Mouse (Mus musculus) midbrain, embryonic 12.5 days (tissue): ENCODE measurements around the gene Ndufs5. TPM values are rescaled to one million over a fixed set of nuclear protein-coding genes. Genes with fewer than 3 reads are reported as not detected.
A peak's percentile ranks its signal among the peaks of the same experiment; 100 is the strongest.

Experiments
- ATAC-seq: fragments of 200-750 bp; cut with Nextera tagmentation; 2 replicates; pipeline ENCODE4 v1.8.0; 2017; ENCODE audit warnings: low read depth, moderate TSS enrichment, moderate library complexity; ENCODE audit not compliant: low FRiP score
- H3K27ac ChIP-seq: fragments of 300-500 bp; sonication (generic); replicated peaks from 2 replicates; pipeline ENCODE4 v1.5.1; 2016; ENCODE audit warnings: mild to moderate bottlenecking
- H3K27me3 ChIP-seq: fragments of 300-500 bp; sonication (generic); 2 replicates; pipeline ENCODE4 v1.6.1; 2016; ENCODE audit warnings: mild to moderate bottlenecking
- H3K36me3 ChIP-seq: fragments of 300-500 bp; sonication (generic); 2 replicates; pipeline ENCODE4 v1.6.1; 2016
- H3K4me1 ChIP-seq: fragments of 300-500 bp; sonication (generic); 2 replicates; pipeline ENCODE4 v1.6.1; 2016
- H3K4me2 ChIP-seq: fragments of 300-500 bp; sonication (generic); replicated peaks from 2 replicates; pipeline ENCODE4 v1.6.1; 2016; ENCODE audit warnings: mild to moderate bottlenecking, moderate library complexity
- H3K4me3 ChIP-seq: fragments of 300-500 bp; sonication (generic); 2 replicates; pipeline ENCODE4 v1.5.1; 2016; ENCODE audit warnings: mild to moderate bottlenecking
- H3K9ac ChIP-seq: fragments of 300-500 bp; sonication (generic); replicated peaks from 2 replicates; pipeline ENCODE4 v1.6.1; 2016; ENCODE audit warnings: mild to moderate bottlenecking, moderate library complexity
- H3K9me3 ChIP-seq: fragments of 300-500 bp; sonication (generic); 2 replicates; pipeline ENCODE4 v1.6.1; 2016; ENCODE audit warnings: mild to moderate bottlenecking
- WGBS: fragments of 180-500 bp; shearing (Covaris S2); methylation state at CpG from one replicate; pipeline ENCODE4 v1.1.7; 2016; 5-methylcytosine and 5-hydroxymethylcytosine counted together
- polyA plus RNA-seq: library from polyadenylated mRNA; unstranded; fragments of >200 nt; fragmentation: Nextera tagmentation; extraction: Ambion mirVana; gene quantifications from 2 replicates; pipeline ENCODE4 v1.2.1, GENCODE M21; 2016

The Ndufs5 gene
- polyA plus RNA-seq, 1 experiment from 2014 or later, result 329 TPM

- no peak for ATAC-seq
- Histone ChIP-seq H3K4me2 (no peak overlapping the region), H3K36me3 (peaks cover 41% of the 10 kb centered on the region), H3K9me3 (no peaks in the 10 kb centered on the region), H3K27ac (no peak overlapping the region), H3K4me1 (no peaks in the 10 kb centered on the region), H3K27me3 (no peaks in the 10 kb centered on the region), H3K4me3 (no peak overlapping the region), H3K9ac (no peak overlapping the region)
- 88% methylated on average over 2 of the region's 2 CpGs for WGBS
Observed at GRCm38 (mm10) chr4:123732921-123733320, 14.9 kb upstream of the Ndufs5 start.

GRCm38 (mm10) chr4:123732163-123732910 is 14.3 kb upstream of the Ndufs5 start:
- Histone ChIP-seq H3K27ac (no peak overlapping the region), H3K4me1 (no peaks in the 10 kb centered on the region), H3K36me3 (peaks cover 37% of the 10 kb centered on the region), H3K9ac (no peak overlapping the region), H3K4me2 (no peak overlapping the region), H3K27me3 (no peaks in the 10 kb centered on the region), H3K9me3 (no peaks in the 10 kb centered on the region), H3K4me3 (no peak overlapping the region)
- ATAC-seq, result no peak
- 91% methylated on average over 4 of the region's 4 CpGs for WGBS

DNA sequence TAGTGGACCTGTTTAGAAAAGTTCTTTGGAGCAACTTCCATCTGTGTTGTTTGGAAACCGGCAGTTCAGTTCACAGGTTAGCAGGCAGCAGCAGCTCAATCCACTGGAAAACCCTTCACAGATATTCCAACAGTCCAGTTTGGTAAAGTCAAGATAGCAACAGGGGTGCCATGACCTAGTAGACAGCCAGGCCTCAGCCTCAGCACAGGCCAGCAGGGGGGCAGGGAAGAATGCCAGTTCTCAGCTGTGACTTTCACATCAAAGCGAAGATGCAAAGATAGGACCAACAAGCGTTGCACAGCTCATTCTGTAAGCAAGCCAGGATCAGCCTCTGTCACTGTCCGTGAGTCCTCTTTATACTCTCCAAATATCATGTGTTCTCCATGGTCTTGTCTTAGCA is 3.8 kb upstream of the Ndufs5 start:
- Histone ChIP-seq H3K4me3 (no peak overlapping the region), H3K9me3 (no peaks in the 10 kb centered on the region), H3K27ac (no peak overlapping the region), H3K36me3 (no peaks in the 10 kb centered on the region), H3K9ac (no peak overlapping the region), H3K4me2 (no peak overlapping the region), H3K27me3 (no peaks in the 10 kb centered on the region), H3K4me1 (peaks cover 11% of the 10 kb centered on the region)
- 87% methylated on average over 4 of the region's 4 CpGs for WGBS
- ATAC-seq, result no peak

- 0 out of 2 replicates have a peak overlapping the region, but pooled peaks have one; percentile 22 for H3K27ac ChIP-seq
Observed at GRCm38 (mm10) chr4:123718434-123718780, 405 bp upstream of the Ndufs5 start.

GRCm38 (mm10) chr4:123712431-123712830 is 5.6 kb downstream of the Ndufs5 start:
- Histone ChIP-seq H3K27ac (no peak overlapping the region), H3K4me1 (peaks cover 4% of the 10 kb centered on the region), H3K9ac (no peak overlapping the region), H3K27me3 (no peaks in the 10 kb centered on the region), H3K4me2 (no peak overlapping the region), H3K36me3 (peaks cover 32% of the 10 kb centered on the region), H3K4me3 (no peak overlapping the region), H3K9me3 (no peaks in the 10 kb centered on the region)
- no peak for ATAC-seq
- WGBS, result 90% methylated on average over 3 of the region's 3 CpGs

More at GRCm38 (mm10) chr4:123718434-123718780, 405 bp upstream of the Ndufs5 start:
- Histone ChIP-seq H3K4me3 (peak overlapping the region; percentile 89), H3K36me3 (peaks cover 19% of the 10 kb centered on the region), H3K4me2 (peak overlapping the region; percentile 82), H3K9me3 (no peaks in the 10 kb centered on the region), H3K9ac (peak overlapping the region; percentile 50), H3K27me3 (no peaks in the 10 kb centered on the region), H3K4me1 (peaks cover 11% of the 10 kb centered on the region)
- WGBS, result 32% methylated on average over 7 of the region's 7 CpGs
- ATAC-seq, result peak; percentile 35; the same call in 1 of the 2 replicates

DNA sequence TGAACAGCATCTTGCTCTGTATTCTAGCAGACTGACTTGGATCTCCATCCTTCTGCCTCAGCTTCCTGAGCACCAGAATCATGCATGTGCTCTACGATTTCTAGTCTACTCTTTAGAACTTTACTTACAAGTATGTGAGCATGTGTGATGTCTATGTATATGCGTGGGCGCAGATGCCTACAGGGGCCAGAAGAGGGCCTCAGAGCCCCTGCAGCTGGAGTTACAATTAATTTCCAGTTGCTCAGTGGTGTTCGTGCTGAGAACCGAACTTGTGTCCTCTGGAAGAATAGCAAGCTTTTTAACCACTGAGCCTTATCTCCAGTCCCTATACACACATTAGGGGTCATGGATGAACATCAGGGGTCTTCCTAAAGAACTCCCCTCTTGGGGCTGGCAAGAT is 10.7 kb downstream of the Ndufs5 start:
- no peaks in the 10 kb centered on the region for H3K9me3 ChIP-seq
- no peak for ATAC-seq
- H3K4me2 ChIP-seq, result no peak overlapping the region
- H3K27me3 ChIP-seq, result no peaks in the 10 kb centered on the region
- no peak overlapping the region for H3K27ac ChIP-seq
- H3K4me1 ChIP-seq, result no peaks in the 10 kb centered on the region
- no peak overlapping the region for H3K9ac ChIP-seq
- 96% methylated on average over 5 of the region's 5 CpGs for WGBS
- H3K36me3 ChIP-seq, result peaks cover 4% of the 10 kb centered on the region; the same call in 1 of the 2 replicates
- H3K4me3 ChIP-seq, result no peak overlapping the region

DNA sequence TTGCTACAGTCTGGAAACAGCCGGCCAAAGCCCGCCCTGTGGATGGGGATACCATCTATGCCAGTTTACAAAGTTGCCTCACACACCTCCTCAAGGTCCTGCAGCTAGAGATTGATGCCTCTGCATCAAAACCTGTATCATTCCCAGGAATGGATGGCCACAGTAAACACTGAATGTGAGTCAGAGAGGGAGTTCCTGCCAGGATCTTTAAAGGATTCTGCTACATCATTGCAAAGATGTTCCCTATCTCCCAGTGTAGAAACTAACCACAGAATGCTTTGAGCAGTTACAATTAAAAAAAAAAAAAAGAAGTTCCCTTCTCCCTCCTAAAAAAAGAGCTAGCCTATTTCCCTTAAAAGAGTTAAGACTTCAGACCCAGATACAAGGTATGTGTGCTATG is 12.7 kb downstream of the Ndufs5 start:
- Histone ChIP-seq H3K4me3 (no peak overlapping the region), H3K9ac (no peak overlapping the region), H3K4me2 (no peak overlapping the region), H3K27ac (no peak overlapping the region), H3K4me1 (no peaks in the 10 kb centered on the region), H3K36me3 (no peaks in the 10 kb centered on the region), H3K27me3 (no peaks in the 10 kb centered on the region), H3K9me3 (no peaks in the 10 kb centered on the region)
- ATAC-seq, result no peak
- 100% methylated on average over 2 of the region's 2 CpGs for WGBS

GRCm38 (mm10) chr4:123693384-123693783 is 24.6 kb downstream of the Ndufs5 start:
- WGBS, result 83% methylated on average over 12 of the region's 12 CpGs
- Histone ChIP-seq H3K4me3 (no peak overlapping the region), H3K27ac (no peak overlapping the region), H3K4me2 (no peak overlapping the region), H3K27me3 (no peaks in the 10 kb centered on the region), H3K4me1 (no peaks in the 10 kb centered on the region), H3K9me3 (no peaks in the 10 kb centered on the region), H3K36me3 (no peaks in the 10 kb centered on the region), H3K9ac (no peak overlapping the region)
- ATAC-seq, result no peak

DNA sequence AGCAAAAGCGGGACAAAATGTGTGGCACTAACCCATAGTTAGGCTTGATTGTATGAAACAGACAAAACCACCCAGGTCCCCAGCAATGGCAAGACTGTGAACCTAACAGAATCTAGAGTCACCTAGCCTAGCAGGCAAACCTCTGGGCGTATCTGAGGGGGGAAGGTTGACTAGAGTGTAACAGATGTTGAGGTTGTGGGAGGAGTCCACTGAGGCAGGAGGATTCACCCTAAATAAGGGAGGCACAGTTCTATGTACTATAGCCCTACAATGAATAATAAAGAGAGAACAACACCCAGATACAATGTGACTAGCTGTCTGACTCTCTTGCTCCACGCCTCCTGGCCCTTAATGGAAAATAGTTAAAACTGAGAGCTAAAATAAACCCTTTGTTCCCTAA is 25.9 kb downstream of the Ndufs5 start:
- no peaks in the 10 kb centered on the region for H3K36me3 ChIP-seq
- H3K9ac ChIP-seq, result no peak overlapping the region
- H3K4me1 ChIP-seq, result peaks cover 3% of the 10 kb centered on the region; the same call in 1 of the 2 replicates
- ATAC-seq, result no peak
- 83% methylated on average over 3 of the region's 3 CpGs for WGBS
- no peaks in the 10 kb centered on the region for H3K9me3 ChIP-seq
- H3K4me2 ChIP-seq, result no peak overlapping the region
- H3K4me3 ChIP-seq, result no peak overlapping the region
- no peaks in the 10 kb centered on the region for H3K27me3 ChIP-seq
- no peak overlapping the region for H3K27ac ChIP-seq

DNA sequence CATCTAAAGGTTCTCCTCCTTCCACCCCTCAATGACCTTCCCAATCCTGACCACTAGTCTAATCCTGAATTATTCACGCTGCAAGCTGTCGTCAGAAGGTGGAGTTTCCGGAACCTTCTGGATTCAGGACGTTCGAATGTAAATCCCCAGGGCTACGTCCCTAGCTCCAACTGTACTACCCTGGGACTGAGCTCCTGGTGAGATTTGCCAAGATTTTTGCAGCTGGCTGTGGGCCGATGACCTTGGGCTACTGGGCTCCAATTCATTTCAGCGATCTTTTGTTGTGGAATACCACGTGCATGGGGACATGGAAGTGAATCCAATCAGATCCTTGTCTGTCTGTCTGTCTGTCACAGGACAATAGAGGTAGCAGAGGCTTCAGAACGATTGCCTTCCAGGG is 27.7 kb downstream of the Ndufs5 start:
- 0 out of 2 replicates have a peak, but pooled peaks cover 7% of the 10 kb centered on the region for H3K27me3 ChIP-seq
- no peaks in the 10 kb centered on the region for H3K36me3 ChIP-seq
- H3K4me2 ChIP-seq, result no peak overlapping the region
- no peak overlapping the region for H3K9ac ChIP-seq
- no peak overlapping the region for H3K27ac ChIP-seq
- WGBS, result 83% methylated on average over 10 of the region's 10 CpGs
- peaks cover 15% of the 10 kb centered on the region for H3K4me1 ChIP-seq
- H3K4me3 ChIP-seq, result no peak overlapping the region
- no peaks in the 10 kb centered on the region for H3K9me3 ChIP-seq
- ATAC-seq, result no peak

DNA sequence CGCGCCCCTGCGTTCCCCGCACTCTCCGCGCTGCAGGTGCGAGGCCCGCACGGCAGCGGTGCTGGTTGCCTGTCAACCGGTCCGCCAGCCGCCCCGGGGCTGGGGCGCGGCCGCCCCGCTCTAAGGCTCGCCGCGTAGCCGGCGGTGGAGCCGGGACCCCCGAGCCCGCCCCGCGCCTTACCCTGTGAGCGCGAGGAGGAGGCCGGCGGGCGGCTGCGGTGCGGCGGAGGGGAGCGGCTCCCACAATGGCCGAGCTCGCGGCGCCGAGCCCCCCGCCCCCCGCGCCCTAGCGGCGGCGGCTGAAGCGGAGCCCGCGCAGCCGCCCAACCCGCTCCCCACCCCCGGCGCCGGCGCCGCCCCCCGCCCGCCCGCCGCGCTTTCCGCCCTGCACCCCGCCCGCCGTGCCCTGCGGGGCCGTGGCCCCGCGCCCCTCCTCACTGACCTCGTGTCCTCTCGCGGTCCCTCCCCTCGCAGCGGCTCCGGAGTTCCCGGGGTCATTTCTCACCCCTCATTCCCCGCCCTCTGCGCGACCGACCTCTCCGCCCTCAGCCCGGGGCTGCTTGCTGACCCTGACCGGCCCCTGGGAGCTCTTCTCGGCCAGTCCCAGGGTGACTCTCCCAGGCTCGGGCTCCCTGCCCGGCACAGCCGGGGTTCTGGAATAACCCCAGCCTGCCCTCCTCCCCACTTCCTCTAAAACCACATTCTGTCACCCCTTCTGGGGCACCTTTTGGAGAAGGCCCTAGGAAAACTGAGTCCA is 30.8 kb downstream of the Ndufs5 start:
- Histone ChIP-seq H3K27ac (peak overlapping the region; percentile 87), H3K9me3 (no peaks in the 10 kb centered on the region), H3K4me3 (peak overlapping the region; percentile 85), H3K9ac (peak overlapping the region; percentile 90), H3K4me2 (peak overlapping the region; percentile 96), H3K4me1 (peaks cover 18% of the 10 kb centered on the region), H3K36me3 (0 out of 2 replicates have a peak, but pooled peaks cover 10% of the 10 kb centered on the region), H3K27me3 (0 out of 2 replicates have a peak, but pooled peaks cover 11% of the 10 kb centered on the region)
- WGBS, result under 1% methylated on average over 39 of the region's 89 CpGs
- peak; percentile 75 for ATAC-seq

- Histone ChIP-seq H3K4me3 (peak overlapping the region; percentile 85), H3K9me3 (no peaks in the 10 kb centered on the region), H3K9ac (peak overlapping the region; percentile 90), H3K36me3 (0 out of 2 replicates have a peak, but pooled peaks cover 13% of the 10 kb centered on the region), H3K27ac (peak overlapping the region; percentile 87), H3K4me1 (peaks cover 18% of the 10 kb centered on the region), H3K27me3 (0 out of 2 replicates have a peak, but pooled peaks cover 11% of the 10 kb centered on the region), H3K4me2 (peak overlapping the region; percentile 96)
- ATAC-seq, result peak; percentile 67
- under 1% methylated on average over 56 of the region's 56 CpGs for WGBS
Observed at GRCm38 (mm10) chr4:123686368-123687024, 31.5 kb downstream of the Ndufs5 start.
